ENCODE assay signal across 8 mouse cellular contexts in genomic region chr3:69722187-69722867, GRCm38 (mm10). TPM values are rescaled to one million over a fixed set of nuclear protein-coding genes. Genes with fewer than 3 reads are reported as not detected.
A peak's percentile ranks its signal among the peaks of the same experiment; 100 is the strongest.
DNase-seq lines count a peak whose midpoint lies in the region; ATAC-seq and TF ChIP-seq lines count a peak whose summit lies in the region.

No protein-coding gene starts in this region.

- H3K4me1 ChIP-seq in embryonic facial prominence, embryonic 13.5 days: peaks cover 13% of the 10 kb centered on the region
- H3K4me1 ChIP-seq in heart, embryonic 13.5 days: peaks cover 20% of the 10 kb centered on the region
- H3K4me1 ChIP-seq in kidney, postnatal 0 days (replicated peaks; ENCODE audit: insufficient read depth, low read length): peaks cover 10% of the 10 kb centered on the region; the same call in 1 of the 2 replicates
- peaks cover 24% of the 10 kb centered on the region for H3K4me1 ChIP-seq in liver, embryonic 15.5 days (replicated peaks)
- peaks cover 11% of the 10 kb centered on the region for H3K4me1 ChIP-seq in neural tube, embryonic 12.5 days

- ATAC-seq in embryonic facial prominence, embryonic 13.5 days (ENCODE audit: insufficient number of reproducible peaks, insufficient read depth, low FRiP score, low TSS enrichment, low read depth): peak; percentile 76
- ATAC-seq in heart, embryonic 13.5 days (ENCODE audit: extremely low read depth, insufficient number of reproducible peaks, low FRiP score, low TSS enrichment): no peak
- peak; percentile 26 for ATAC-seq in kidney, postnatal 0 days (replicated peaks; ENCODE audit: low FRiP score, low read depth)
- peak; percentile 72 for ATAC-seq in liver, embryonic 15.5 days (ENCODE audit: insufficient read depth)
- peak; percentile 89 for ATAC-seq in neural tube, embryonic 12.5 days (ENCODE audit: low FRiP score, low read depth)

- peak overlapping the region; percentile 92 for H3K9ac ChIP-seq in embryonic facial prominence, embryonic 13.5 days
- peak overlapping the region; percentile 97 for H3K9ac ChIP-seq in heart, embryonic 13.5 days
- H3K9ac ChIP-seq in kidney, postnatal 0 days (ENCODE audit: low read depth, low read length): peak overlapping the region; percentile 94
- peak overlapping the region; percentile 92 for H3K9ac ChIP-seq in liver, embryonic 15.5 days
- peak overlapping the region; percentile 94 for H3K9ac ChIP-seq in neural tube, embryonic 12.5 days

- peak; percentile 52 for DNase-seq in ES-CJ7 (ENCODE audit: low read depth, low spot score)
- peak; percentile 56 for DNase-seq in adrenal gland, postnatal 10 days
- peak; percentile 64 for DNase-seq in kidney, postnatal 0 days (ENCODE audit: low spot score)
- peak; percentile 27 for DNase-seq in urinary bladder, postnatal 14 days (ENCODE audit: low spot score)

- no peaks in the 10 kb centered on the region for H3K27me3 ChIP-seq in embryonic facial prominence, embryonic 13.5 days
- no peaks in the 10 kb centered on the region for H3K27me3 ChIP-seq in heart, embryonic 13.5 days (replicated peaks)
- H3K27me3 ChIP-seq in kidney, postnatal 0 days (ENCODE audit: insufficient read depth, low read length): no peaks in the 10 kb centered on the region
- H3K27me3 ChIP-seq in liver, embryonic 15.5 days: no peaks in the 10 kb centered on the region
- no peaks in the 10 kb centered on the region for H3K27me3 ChIP-seq in neural tube, embryonic 12.5 days (replicated peaks)

- WGBS in embryonic facial prominence, embryonic 13.5 days: under 1% methylated on average over 53 of the region's 58 CpGs
- WGBS in heart, embryonic 13.5 days: 1% methylated on average over 54 of the region's 58 CpGs
- WGBS in kidney, postnatal 0 days: under 1% methylated on average over 54 of the region's 58 CpGs
- under 1% methylated on average over 58 of the region's 58 CpGs for WGBS in liver, embryonic 15.5 days (ENCODE audit: insufficient replicate concordance)
- WGBS in neural tube, embryonic 12.5 days: under 1% methylated on average over 58 of the region's 58 CpGs

- peak overlapping the region; percentile 95 for H3K4me3 ChIP-seq in embryonic facial prominence, embryonic 13.5 days
- H3K4me3 ChIP-seq in heart, embryonic 13.5 days: peak overlapping the region; percentile 95
- H3K4me3 ChIP-seq in kidney, postnatal 0 days (replicated peaks; ENCODE audit: low read depth, low read length): peak overlapping the region; percentile 77
- H3K4me3 ChIP-seq in liver, embryonic 15.5 days (replicated peaks): peak overlapping the region; percentile 93
- peak overlapping the region; percentile 91 for H3K4me3 ChIP-seq in neural tube, embryonic 12.5 days

- H3K4me2 ChIP-seq in embryonic facial prominence, embryonic 13.5 days: peak overlapping the region; percentile 89
- H3K4me2 ChIP-seq in heart, embryonic 13.5 days: peak overlapping the region; percentile 85
- peak overlapping the region; percentile 78 for H3K4me2 ChIP-seq in kidney, postnatal 0 days (ENCODE audit: low read length)
- peak overlapping the region; percentile 83 for H3K4me2 ChIP-seq in liver, embryonic 15.5 days
- peak overlapping the region; percentile 72 for H3K4me2 ChIP-seq in neural tube, embryonic 12.5 days (replicated peaks)

- H3K36me3 ChIP-seq in embryonic facial prominence, embryonic 13.5 days: peaks cover 12% of the 10 kb centered on the region; the same call in 1 of the 2 replicates
- H3K36me3 ChIP-seq in heart, embryonic 13.5 days: peaks cover 25% of the 10 kb centered on the region
- 0 out of 2 replicates have a peak, but pooled peaks cover 3% of the 10 kb centered on the region for H3K36me3 ChIP-seq in kidney, postnatal 0 days (ENCODE audit: insufficient read depth, low read length)
- H3K36me3 ChIP-seq in liver, embryonic 15.5 days (replicated peaks): peaks cover 6% of the 10 kb centered on the region
- no peaks in the 10 kb centered on the region for H3K36me3 ChIP-seq in neural tube, embryonic 12.5 days

- H3K9me3 ChIP-seq in embryonic facial prominence, embryonic 13.5 days: no peaks in the 10 kb centered on the region
- H3K9me3 ChIP-seq in heart, embryonic 13.5 days: no peaks in the 10 kb centered on the region
- H3K9me3 ChIP-seq in kidney, postnatal 0 days (replicated peaks; ENCODE audit: low read length): no peaks in the 10 kb centered on the region
- H3K9me3 ChIP-seq in liver, embryonic 15.5 days (replicated peaks): no peaks in the 10 kb centered on the region
- H3K9me3 ChIP-seq in neural tube, embryonic 12.5 days: no peaks in the 10 kb centered on the region

- peak overlapping the region; percentile 90 for H3K27ac ChIP-seq in embryonic facial prominence, embryonic 13.5 days
- peak overlapping the region; percentile 93 for H3K27ac ChIP-seq in heart, embryonic 13.5 days (replicated peaks)
- peak overlapping the region; percentile 93 for H3K27ac ChIP-seq in kidney, postnatal 0 days
- H3K27ac ChIP-seq in liver, embryonic 15.5 days (replicated peaks): peak overlapping the region; percentile 85
- H3K27ac ChIP-seq in neural tube, embryonic 12.5 days: peak overlapping the region; percentile 81; the same call in 1 of the 2 replicates

- TF ChIP-seq CTCF in kidney, postnatal 0 days (IDR thresholded peaks at IDR 0.05; ENCODE audit: low read depth): no peak

RNA-seq across cellular contexts. Expression of gene Nmd3, which starts 0.5 kb away (rescaled TPM):
- total RNA-seq in adrenal gland, postnatal 10 days (2021): 10 to 100 TPM; 78.9 to 92.6 TPM
- 136 TPM in 2 replicates for polyA plus RNA-seq in embryonic facial prominence, embryonic 13.5 days (2015; fragmentation: Nextera tagmentation; extraction: Ambion mirVana)
- polyA plus RNA-seq in heart, embryonic 13.5 days (2015; fragmentation: Nextera tagmentation; extraction: Ambion mirVana): 96.0 and 102 TPM in 2 replicates
- 130 and 135 TPM in 2 replicates for polyA plus RNA-seq in kidney, postnatal 0 days (2015; fragmentation: Nextera tagmentation; extraction: Ambion mirVana)
- 62.0 and 65.7 TPM in 2 replicates for polyA plus RNA-seq in liver, embryonic 15.5 days (2015; fragmentation: Nextera tagmentation; extraction: Ambion mirVana)
- 109 and 112 TPM in 2 replicates for polyA plus RNA-seq in neural tube, embryonic 12.5 days (2016; fragmentation: Nextera tagmentation; extraction: Ambion mirVana)
